Mouse (Mus musculus) large intestine, adult 2 months (tissue): ENCODE measurements around the gene Olfr10. TPM values are rescaled to one million over a fixed set of nuclear protein-coding genes. Genes with fewer than 3 reads are reported as not detected.
"Not testable (repeated sequence)": the region's sequence is repeated elsewhere in the genome, so short reads cannot be mapped to it uniquely, and the experiment has no call there.

Experiments used
- DNase-seq: peaks from one replicate; pipeline ENCODE4 v3.0.0-alpha.2; 2012; ENCODE audit warnings: low read depth, low spot score
- WGBS: fragments of 180-500 bp; shearing (Covaris S2); methylation state at CpG from one replicate; pipeline ENCODE4 v1.1.7; 2018; 5-methylcytosine and 5-hydroxymethylcytosine counted together
- polyA plus RNA-seq: library from polyadenylated mRNA; depleted of rRNA; stranded (reverse); fragments of >200 nt; gene quantifications from 2 replicates; pipeline ENCODE4 v1.2.3, GENCODE M21; 2012; rRNA removed

Olfr10 gene
- polyA plus RNA-seq, 1 experiment, result not detected

- 75% methylated on average over 3 of the region's 3 CpGs for WGBS
- DNase-seq, result no peak
These were observed 11.8 kb upstream of the Olfr10 start for GRCm38 (mm10) chr11:49292777-49293176.

- WGBS, result 39% methylated on average over 5 of the region's 5 CpGs
- DNase-seq, result not testable (repeated sequence)
These were observed 4.0 kb downstream of the Olfr10 start for GRCm38 (mm10) chr11:49308547-49308946.

GRCm38 (mm10) chr11:49322442-49322841 is 17.9 kb downstream of the Olfr10 start, which contains the start of gene Olfr1391:
TSS of gene Olfr1391 (plus strand) at chr11:49322742.
- no peak for DNase-seq
- 69% methylated on average over 2 of the region's 2 CpGs for WGBS

- WGBS, result 77% methylated on average over 3 of the region's 3 CpGs
- no peak for DNase-seq
These were observed 22.2 kb downstream of the Olfr10 start for GRCm38 (mm10) chr11:49326726-49327125.

- WGBS, result 66% methylated on average over 1 of the region's 1 CpGs
- DNase-seq, result no peak
These were observed 25.1 kb downstream of the Olfr10 start for GRCm38 (mm10) chr11:49329686-49330085.

GRCm38 (mm10) chr11:49334888-49335287 is 30.3 kb downstream of the Olfr10 start, which contains the start of gene Olfr1390:
TSS of gene Olfr1390 (plus strand) at chr11:49335188.
- WGBS, result 82% methylated on average over 1 of the region's 1 CpGs
- no peak for DNase-seq

GRCm38 (mm10) chr11:49337150-49337832 is 32.8 kb downstream of the Olfr10 start:
- 54% methylated on average over 4 of the region's 4 CpGs for WGBS
- no peak for DNase-seq

Other genes with a start within 250 kb of the Olfr10 start
- 20.1 and 21.4 TPM in 2 replicates for gene Tgtp2, start 240.5 kb upstream of the Olfr10 start, polyA plus RNA-seq
- gene Ifi47, start 228.2 kb upstream of the Olfr10 start, polyA plus RNA-seq, result 26.9 and 30.2 TPM in 2 replicates
- gene Olfr1396, start 189.9 kb upstream of the Olfr10 start, polyA plus RNA-seq, result not detected in 2 replicates
- not detected in 2 replicates for gene Olfr1395, start 162.5 kb upstream of the Olfr10 start, polyA plus RNA-seq
- gene Olfr1394, start 150.4 kb upstream of the Olfr10 start, polyA plus RNA-seq, result not detected in 2 replicates
- gene Btnl9, start 117.6 kb upstream of the Olfr10 start, polyA plus RNA-seq, result 0.10 and 0.30 TPM in 2 replicates
- 1.1 and 1.8 TPM in 2 replicates for gene Zfp62, start 101.4 kb upstream of the Olfr10 start, polyA plus RNA-seq
- gene Mgat1, start 60.5 kb upstream of the Olfr10 start, polyA plus RNA-seq, result 120 and 150 TPM in 2 replicates
- gene Olfr1393, start 26.4 kb upstream of the Olfr10 start, polyA plus RNA-seq, result 0.19 and 0.32 TPM in 2 replicates
- 0.18 and 0.29 TPM in 2 replicates for gene Olfr1392, start 19.5 kb upstream of the Olfr10 start, polyA plus RNA-seq
- not detected in 2 replicates for gene Olfr1391, start 18.0 kb downstream of the Olfr10 start, polyA plus RNA-seq
- not detected in 2 replicates for gene Olfr1390, start 30.4 kb downstream of the Olfr10 start, polyA plus RNA-seq
- not detected in 2 replicates for gene Olfr1389, start 118.3 kb downstream of the Olfr10 start, polyA plus RNA-seq
- 0.31 and 1.8 TPM in 2 replicates for gene Olfr1388, start 131.9 kb downstream of the Olfr10 start, polyA plus RNA-seq
- not detected in 2 replicates for gene Olfr1387, start 150.6 kb downstream of the Olfr10 start, polyA plus RNA-seq
- not detected in 2 replicates for gene Olfr1386, start 160.3 kb downstream of the Olfr10 start, polyA plus RNA-seq
- not detected in 2 replicates for gene Olfr1385, start 184.3 kb downstream of the Olfr10 start, polyA plus RNA-seq
- not detected in 2 replicates for gene Olfr1384, start 202.0 kb downstream of the Olfr10 start, polyA plus RNA-seq
- gene Olfr1383, start 214.9 kb downstream of the Olfr10 start, polyA plus RNA-seq, result not detected in 2 replicates
- gene Olfr1382, start 223.5 kb downstream of the Olfr10 start, polyA plus RNA-seq, result not detected in 2 replicates
- gene Olfr1381, start 238.7 kb downstream of the Olfr10 start, polyA plus RNA-seq, result not detected in 2 replicates